Mouse (Mus musculus) embryonic facial prominence, embryonic 15.5 days (tissue): ENCODE measurements around the gene Gm20388. TPM values are rescaled to one million over a fixed set of nuclear protein-coding genes. Genes with fewer than 3 reads are reported as not detected.

ENCODE experiments used
- ATAC-seq: fragments of 200-750 bp; cut with Nextera tagmentation; 2 replicates; pipeline ENCODE4 v1.8.0; 2017; ENCODE audit warnings: low read depth, moderate TSS enrichment; ENCODE audit not compliant: insufficient number of reproducible peaks, low FRiP score, low TSS enrichment
- H3K27ac ChIP-seq: fragments of 300-500 bp; sonication (generic); replicated peaks from 2 replicates; pipeline ENCODE4 v1.5.1; 2015; ENCODE audit warnings: mild to moderate bottlenecking, inconsistent platforms
- H3K27me3 ChIP-seq: fragments of 300-500 bp; sonication (generic); 2 replicates; pipeline ENCODE4 v1.6.1; 2015; ENCODE audit warnings: inconsistent platforms
- H3K36me3 ChIP-seq: fragments of 300-500 bp; sonication (generic); 2 replicates; pipeline ENCODE4 v1.6.1; 2015; ENCODE audit warnings: mild to moderate bottlenecking, inconsistent platforms
- H3K4me1 ChIP-seq: fragments of 300-500 bp; sonication (generic); 2 replicates; pipeline ENCODE4 v1.6.1; 2015; ENCODE audit warnings: inconsistent platforms
- H3K4me2 ChIP-seq: fragments of 300-500 bp; sonication (generic); replicated peaks from 2 replicates; pipeline ENCODE4 v1.6.1; 2015; ENCODE audit warnings: mild to moderate bottlenecking, inconsistent platforms
- H3K4me3 ChIP-seq: fragments of 300-500 bp; sonication (generic); replicated peaks from 2 replicates; pipeline ENCODE4 v1.5.1; 2015; ENCODE audit warnings: mild to moderate bottlenecking, inconsistent platforms
- H3K9ac ChIP-seq: fragments of 300-500 bp; sonication (generic); 2 replicates; pipeline ENCODE4 v1.6.1; 2015; ENCODE audit warnings: inconsistent platforms
- H3K9me3 ChIP-seq: fragments of 300-500 bp; sonication (generic); replicated peaks from 2 replicates; pipeline ENCODE4 v1.6.1; 2016; ENCODE audit warnings: inconsistent platforms
- WGBS: fragments of 180-500 bp; shearing (Covaris S2); methylation state at CpG from one replicate; pipeline ENCODE4 v1.1.7; 2015; 5-methylcytosine and 5-hydroxymethylcytosine counted together
- polyA plus RNA-seq: library from polyadenylated mRNA; unstranded; fragments of >200 nt; fragmentation: Nextera tagmentation; extraction: Ambion mirVana; gene quantifications from 2 replicates; pipeline ENCODE4 v1.2.1, GENCODE M21; 2015

Gene Gm20388
- polyA plus RNA-seq, 1 experiment from 2014 or later: 8.0 TPM

- Histone ChIP-seq H3K27me3 (no peaks in the 10 kb centered on the region), H3K9me3 (no peaks in the 10 kb centered on the region), H3K4me2 (no peak overlapping the region), H3K4me3 (no peak overlapping the region), H3K27ac (no peak overlapping the region), H3K4me1 (peaks cover 14% of the 10 kb centered on the region), H3K36me3 (no peaks in the 10 kb centered on the region), H3K9ac (no peak overlapping the region)
- ATAC-seq: no peak
- 70% methylated on average over 10 of the region's 10 CpGs for WGBS
Observed at GRCm38 (mm10) chr8:121847261-121847822, 1936.7 kb downstream of the Gm20388 start.

- Histone ChIP-seq H3K9ac (no peak overlapping the region), H3K4me1 (peaks cover 14% of the 10 kb centered on the region)
Observed at GRCm38 (mm10) chr8:121847987-121848386, 1937.3 kb downstream of the Gm20388 start.

GRCm38 (mm10) chr8:121848495-121848894 is 1937.9 kb downstream of the Gm20388 start:
- Histone ChIP-seq H3K36me3 (no peaks in the 10 kb centered on the region), H3K9me3 (no peaks in the 10 kb centered on the region), H3K4me3 (no peak overlapping the region), H3K27ac (no peak overlapping the region), H3K4me2 (no peak overlapping the region), H3K27me3 (no peaks in the 10 kb centered on the region), H3K4me1 (peaks cover 18% of the 10 kb centered on the region), H3K9ac (no peak overlapping the region)
- ATAC-seq: no peak
- 53% methylated on average over 10 of the region's 10 CpGs for WGBS

More at GRCm38 (mm10) chr8:121847987-121848386, 1937.3 kb downstream of the Gm20388 start:
- 50% methylated on average over 6 of the region's 6 CpGs for WGBS
- H3K4me3 ChIP-seq: no peak overlapping the region
- no peaks in the 10 kb centered on the region for H3K36me3 ChIP-seq
- H3K9me3 ChIP-seq: no peaks in the 10 kb centered on the region
- H3K4me2 ChIP-seq: no peak overlapping the region
- H3K27ac ChIP-seq: no peak overlapping the region
- no peaks in the 10 kb centered on the region for H3K27me3 ChIP-seq
- ATAC-seq: no peak

- ATAC-seq: no peak
- Histone ChIP-seq H3K4me1 (peaks cover 18% of the 10 kb centered on the region), H3K9me3 (no peaks in the 10 kb centered on the region), H3K9ac (no peak overlapping the region), H3K27ac (no peak overlapping the region), H3K4me2 (no peak overlapping the region), H3K27me3 (no peaks in the 10 kb centered on the region), H3K36me3 (no peaks in the 10 kb centered on the region), H3K4me3 (no peak overlapping the region)
- WGBS: 65% methylated on average over 9 of the region's 9 CpGs
Observed at GRCm38 (mm10) chr8:121849303-121849702, 1938.7 kb downstream of the Gm20388 start.

GRCm38 (mm10) chr8:121850018-121850417 is 1939.4 kb downstream of the Gm20388 start:
- no peak overlapping the region for H3K9ac ChIP-seq
- no peak overlapping the region for H3K27ac ChIP-seq
- 10% methylated on average over 6 of the region's 6 CpGs for WGBS
- H3K36me3 ChIP-seq: no peaks in the 10 kb centered on the region
- ATAC-seq: no peak
- no peak overlapping the region for H3K4me3 ChIP-seq
- H3K9me3 ChIP-seq: no peaks in the 10 kb centered on the region
- no peaks in the 10 kb centered on the region for H3K27me3 ChIP-seq
- H3K4me1 ChIP-seq: peaks cover 18% of the 10 kb centered on the region
- H3K4me2 ChIP-seq: no peak overlapping the region

GRCm38 (mm10) chr8:121850436-121850820 is 1939.8 kb downstream of the Gm20388 start:
- Histone ChIP-seq H3K27me3 (no peaks in the 10 kb centered on the region), H3K4me3 (peak overlapping the region; percentile 29), H3K4me2 (peak overlapping the region; percentile 54), H3K9ac (no peak overlapping the region), H3K4me1 (peaks cover 18% of the 10 kb centered on the region), H3K27ac (no peak overlapping the region; the same call in 1 of the 2 replicates), H3K36me3 (no peaks in the 10 kb centered on the region), H3K9me3 (no peaks in the 10 kb centered on the region)
- ATAC-seq: no peak
- 32% methylated on average over 12 of the region's 12 CpGs for WGBS

- no peaks in the 10 kb centered on the region for H3K27me3 ChIP-seq
- 0 out of 2 replicates have a peak overlapping the region, but pooled peaks have one; percentile 28 for H3K9ac ChIP-seq
- no peaks in the 10 kb centered on the region for H3K36me3 ChIP-seq
- H3K4me3 ChIP-seq: peak overlapping the region; percentile 29
- H3K9me3 ChIP-seq: no peaks in the 10 kb centered on the region
- 3% methylated on average over 24 of the region's 24 CpGs for WGBS
- peak overlapping the region; percentile 54 for H3K4me2 ChIP-seq
- ATAC-seq: peak; percentile 76
- H3K27ac ChIP-seq: no peak overlapping the region; the same call in 1 of the 2 replicates
- H3K4me1 ChIP-seq: peaks cover 18% of the 10 kb centered on the region
Observed at GRCm38 (mm10) chr8:121850821-121851470, 1940.3 kb downstream of the Gm20388 start.

- H3K9ac ChIP-seq: no peak overlapping the region
- H3K9me3 ChIP-seq: no peaks in the 10 kb centered on the region
- H3K4me2 ChIP-seq: no peak overlapping the region
- peaks cover 18% of the 10 kb centered on the region for H3K4me1 ChIP-seq
- H3K4me3 ChIP-seq: no peak overlapping the region
- H3K27me3 ChIP-seq: no peaks in the 10 kb centered on the region
- ATAC-seq: no peak
- WGBS: 47% methylated on average over 7 of the region's 7 CpGs
- H3K27ac ChIP-seq: no peak overlapping the region
- no peaks in the 10 kb centered on the region for H3K36me3 ChIP-seq
Observed at GRCm38 (mm10) chr8:121851716-121852115, 1941.1 kb downstream of the Gm20388 start.

GRCm38 (mm10) chr8:121852464-121852863 is 1941.8 kb downstream of the Gm20388 start:
- no peak overlapping the region for H3K27ac ChIP-seq
- H3K4me1 ChIP-seq: peaks cover 20% of the 10 kb centered on the region
- no peaks in the 10 kb centered on the region for H3K36me3 ChIP-seq
- no peak overlapping the region for H3K4me2 ChIP-seq
- 45% methylated on average over 7 of the region's 7 CpGs for WGBS
- H3K4me3 ChIP-seq: no peak overlapping the region
- ATAC-seq: no peak
- no peak overlapping the region for H3K9ac ChIP-seq
- no peaks in the 10 kb centered on the region for H3K9me3 ChIP-seq
- H3K27me3 ChIP-seq: no peaks in the 10 kb centered on the region

GRCm38 (mm10) chr8:121853586-121853985 is 1942.9 kb downstream of the Gm20388 start:
- Histone ChIP-seq H3K27me3 (no peaks in the 10 kb centered on the region), H3K4me1 (peaks cover 25% of the 10 kb centered on the region), H3K4me3 (no peak overlapping the region), H3K9me3 (no peaks in the 10 kb centered on the region), H3K9ac (no peak overlapping the region), H3K4me2 (no peak overlapping the region), H3K27ac (no peak overlapping the region), H3K36me3 (no peaks in the 10 kb centered on the region)
- 74% methylated on average over 2 of the region's 2 CpGs for WGBS
- no peak for ATAC-seq

GRCm38 (mm10) chr8:121856071-121856746 is 1945.6 kb downstream of the Gm20388 start:
- no peak overlapping the region for H3K9ac ChIP-seq
- H3K4me3 ChIP-seq: no peak overlapping the region
- no peaks in the 10 kb centered on the region for H3K36me3 ChIP-seq
- 66% methylated on average over 14 of the region's 14 CpGs for WGBS
- H3K4me2 ChIP-seq: no peak overlapping the region
- 0 out of 2 replicates have a peak overlapping the region, but pooled peaks have one; percentile 17 for H3K27ac ChIP-seq
- H3K27me3 ChIP-seq: no peaks in the 10 kb centered on the region
- peaks cover 16% of the 10 kb centered on the region for H3K4me1 ChIP-seq
- ATAC-seq: no peak
- H3K9me3 ChIP-seq: no peaks in the 10 kb centered on the region
